Mouse (Mus musculus) induced T-regulatory cell, adult 2 months (primary cell): ENCODE measurements around the gene Akr1c13.

Experiments used
- DNase-seq: peaks from one replicate; pipeline ENCODE4 v3.0.0-alpha.2; 2012; ENCODE audit warnings: low read depth

Gene Akr1c13

DNA sequence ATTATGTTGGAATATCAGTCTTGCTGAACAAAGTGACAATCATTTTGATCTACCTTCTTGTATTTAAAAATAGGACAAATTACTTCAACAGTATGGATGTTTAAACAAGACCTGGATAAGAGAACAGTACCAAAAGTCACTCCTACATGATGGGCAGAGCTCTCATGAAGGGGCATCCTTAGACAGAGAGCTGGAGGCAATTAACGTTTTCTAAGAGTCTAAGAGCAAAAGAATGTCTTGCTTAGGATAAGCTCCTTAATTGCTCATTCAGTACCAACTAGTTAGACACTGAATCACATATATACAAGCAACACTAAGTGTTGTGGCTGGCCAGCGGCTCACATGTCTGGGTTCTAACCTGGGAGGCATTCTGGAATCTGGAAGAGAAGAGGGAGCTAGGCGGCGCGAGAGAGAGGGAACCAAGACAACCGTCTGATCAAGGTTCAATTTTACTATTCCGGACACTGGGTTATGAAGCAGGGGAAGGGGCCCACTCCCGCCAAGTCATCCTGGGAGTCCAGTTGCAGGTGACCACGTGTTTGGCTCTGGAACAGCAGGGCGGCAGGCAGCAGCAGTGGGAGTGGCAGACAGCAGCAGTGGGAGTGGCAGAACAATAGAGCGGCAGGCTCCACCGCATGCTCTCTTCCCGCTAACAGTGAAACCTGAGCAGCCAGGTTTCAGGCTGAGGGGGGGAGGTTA, 54.1 kb downstream of the Akr1c13 start:
- DNase-seq: no peak

DNA sequence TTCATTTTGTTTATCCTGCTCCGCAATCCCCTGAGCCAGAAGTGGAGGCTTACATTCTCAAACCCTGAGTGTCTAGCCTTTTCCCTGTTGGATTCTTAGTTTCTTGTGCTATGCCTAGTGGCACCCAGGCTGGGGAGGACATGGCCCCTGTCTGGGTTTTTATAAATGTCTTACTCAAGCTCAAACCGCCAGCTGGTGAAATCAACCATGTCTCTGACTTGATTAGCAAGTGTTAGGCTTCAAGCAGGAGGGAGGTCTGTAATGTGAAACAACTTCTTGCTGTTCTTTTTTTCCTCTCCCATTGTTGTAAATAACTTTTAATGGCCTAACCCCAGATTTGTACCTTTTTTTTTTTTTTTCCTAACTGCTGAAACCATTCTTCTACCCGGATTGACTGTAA, 58.4 kb downstream of the Akr1c13 start:
- no peak for DNase-seq
